Mouse (Mus musculus): ENCODE results near the gene Crhr2. TPM values are rescaled to one million over a fixed set of nuclear protein-coding genes. Genes with fewer than 3 reads are reported as not detected.

Gene Crhr2
- polyA plus RNA-seq, 1 experiment, result 0.15 TPM

DNA sequence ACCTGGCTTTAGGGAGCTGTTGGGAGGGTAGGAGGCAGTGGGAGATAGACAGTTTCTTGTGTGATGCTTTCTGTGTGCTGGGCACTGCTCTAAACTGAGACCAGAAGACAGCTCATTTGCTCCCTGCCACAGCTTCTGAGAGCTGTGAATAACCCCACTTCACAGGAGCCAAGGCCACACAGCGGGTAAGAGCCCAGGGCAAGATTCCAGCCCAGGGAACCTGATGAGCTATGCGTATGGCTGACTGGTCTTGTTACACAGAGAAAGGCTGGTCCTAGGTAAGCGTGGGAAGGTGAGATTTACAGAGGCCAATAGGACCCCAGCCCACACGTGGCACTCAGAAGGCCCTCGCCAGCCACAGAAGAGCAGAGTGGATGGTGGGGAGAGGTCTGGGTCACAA, 6.2 kb downstream of the Crhr2 start:
- Histone ChIP-seq H3K4me3 (ENCODE audit: control insufficient read depth, low read depth, low read length) (no peak overlapping the region), H3K27me3 (ENCODE audit: control insufficient read depth, insufficient read depth, low read length) (no peaks in the 10 kb centered on the region), H3K27ac (ENCODE audit: control insufficient read depth, insufficient read depth, low read depth, low read length) (no peak overlapping the region), H3K36me3 (ENCODE audit: control insufficient read depth, insufficient read depth, low read length) (no peaks in the 10 kb centered on the region), H3K4me1 (ENCODE audit: control insufficient read depth, insufficient read depth, low read length) (no peaks in the 10 kb centered on the region)
- TF ChIP-seq POLR2A (IDR thresholded peaks at IDR 0.05; ENCODE audit: control insufficient read depth, low read depth, low read length) (no peak), CTCF (IDR thresholded peaks at IDR 0.05; ENCODE audit: control insufficient read depth, insufficient read depth, insufficient replicate concordance, low read depth, low read length) (no peak)

DNA sequence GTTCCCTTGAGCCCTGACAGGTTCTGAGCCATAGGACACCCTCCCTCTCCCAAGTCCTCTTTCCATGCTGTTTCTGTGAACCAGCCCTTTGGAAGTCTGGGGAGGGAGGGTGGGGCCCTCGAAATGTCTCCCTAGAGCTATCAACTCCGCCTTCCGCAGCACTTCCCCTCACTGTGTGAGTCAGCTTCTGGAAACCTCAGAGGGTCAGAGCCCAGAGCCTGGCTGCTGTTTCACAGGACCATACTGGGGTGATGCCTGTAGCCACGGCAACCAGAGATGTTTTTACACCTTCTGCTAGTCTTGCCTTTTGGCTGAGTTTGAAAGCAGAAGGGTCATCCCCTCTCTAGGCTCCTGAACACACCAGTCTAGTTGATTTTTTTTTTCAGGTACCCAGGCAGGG, 9.8 kb downstream of the Crhr2 start:
- H3K36me3 ChIP-seq (ENCODE audit: control insufficient read depth, insufficient read depth, low read length), result no peaks in the 10 kb centered on the region
- H3K4me3 ChIP-seq (ENCODE audit: control insufficient read depth, low read depth, low read length), result no peak overlapping the region
- TF ChIP-seq POLR2A (IDR thresholded peaks at IDR 0.05; ENCODE audit: control insufficient read depth, low read depth, low read length) (no peak), CTCF (IDR thresholded peaks at IDR 0.05; ENCODE audit: control insufficient read depth, insufficient read depth, insufficient replicate concordance, low read depth, low read length) (no peak)
- H3K27ac ChIP-seq (ENCODE audit: control insufficient read depth, insufficient read depth, low read depth, low read length), result no peak overlapping the region
- H3K27me3 ChIP-seq (ENCODE audit: control insufficient read depth, insufficient read depth, low read length), result no peaks in the 10 kb centered on the region
- H3K4me1 ChIP-seq (ENCODE audit: control insufficient read depth, insufficient read depth, low read length), result no peaks in the 10 kb centered on the region

DNA sequence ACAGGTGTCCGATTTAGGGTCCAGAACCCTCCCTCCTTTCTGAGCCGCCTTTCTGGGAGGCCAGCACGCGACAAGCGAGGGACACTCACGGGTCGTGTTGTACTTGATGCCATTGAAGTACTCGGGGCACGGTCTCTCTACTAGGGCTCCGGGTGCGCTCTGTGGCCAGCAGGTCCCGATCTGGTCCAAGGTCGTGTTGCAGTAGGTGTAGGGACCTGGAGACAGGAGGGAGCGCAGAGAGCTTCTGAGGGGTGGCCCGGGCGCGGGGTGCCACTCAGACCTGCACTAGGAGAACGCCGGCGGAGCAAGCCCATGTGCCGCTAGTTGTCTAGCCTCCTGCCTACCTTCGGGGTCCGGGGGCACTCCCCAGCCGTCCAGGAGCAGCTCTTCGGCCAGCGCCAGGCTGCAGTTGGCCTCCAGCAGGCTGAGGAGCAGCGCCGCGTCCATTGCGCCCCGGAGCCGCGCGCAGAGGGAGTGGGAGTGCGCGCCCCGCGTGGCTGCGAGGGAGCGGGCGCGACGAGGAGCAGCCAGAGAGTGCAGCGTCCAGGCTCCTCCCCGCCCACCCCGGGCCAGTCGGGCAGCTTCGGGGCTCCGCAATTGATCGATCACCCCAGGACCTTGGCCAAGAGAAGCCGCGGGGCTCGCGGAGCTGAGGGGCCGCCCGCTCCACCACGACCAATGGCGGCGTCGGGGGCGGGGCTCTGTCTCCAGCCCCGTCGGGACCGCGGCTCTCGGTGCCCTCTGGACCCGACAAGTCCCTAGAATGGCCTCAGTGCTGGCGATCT, 15.3 kb downstream of the Crhr2 start:
- H3K4me3 ChIP-seq (ENCODE audit: control insufficient read depth, low read depth, low read length), result peak overlapping the region; percentile 61
- H3K27ac ChIP-seq (ENCODE audit: control insufficient read depth, insufficient read depth, low read depth, low read length), result no peak overlapping the region
- TF ChIP-seq POLR2A (IDR thresholded peaks at IDR 0.05; ENCODE audit: control insufficient read depth, low read depth, low read length) (no peak), CTCF (IDR thresholded peaks at IDR 0.05; ENCODE audit: control insufficient read depth, insufficient read depth, insufficient replicate concordance, low read depth, low read length) (no peak)

DNA sequence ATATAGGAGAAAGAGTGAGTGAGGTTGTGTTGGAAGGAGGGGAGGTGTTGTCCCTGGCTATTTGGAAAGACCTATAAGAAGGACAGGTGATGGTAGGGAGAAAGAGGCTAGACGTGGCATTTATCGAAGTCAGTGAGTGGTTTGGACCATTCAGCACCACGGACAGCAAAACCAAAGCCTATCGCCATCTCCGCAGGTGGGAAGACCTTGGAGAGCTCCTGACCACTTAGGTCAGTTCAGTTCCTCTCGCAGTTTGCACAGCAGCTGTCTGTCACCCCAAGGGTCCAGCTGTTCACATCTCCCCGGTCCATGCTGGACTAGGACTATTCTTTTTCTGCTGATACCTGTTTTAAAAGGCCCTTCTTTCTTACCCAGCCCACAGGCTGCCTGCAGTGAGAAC, 24.5 kb downstream of the Crhr2 start:
- H3K27me3 ChIP-seq (ENCODE audit: control insufficient read depth, insufficient read depth, low read length), result no peaks in the 10 kb centered on the region
- no peak overlapping the region for H3K4me3 ChIP-seq (ENCODE audit: control insufficient read depth, low read depth, low read length)
- no peaks in the 10 kb centered on the region for H3K36me3 ChIP-seq (ENCODE audit: control insufficient read depth, insufficient read depth, low read length)
- H3K4me1 ChIP-seq (ENCODE audit: control insufficient read depth, insufficient read depth, low read length), result no peaks in the 10 kb centered on the region
- TF ChIP-seq POLR2A (IDR thresholded peaks at IDR 0.05; ENCODE audit: control insufficient read depth, low read depth, low read length) (no peak), CTCF (IDR thresholded peaks at IDR 0.05; ENCODE audit: control insufficient read depth, insufficient read depth, insufficient replicate concordance, low read depth, low read length) (no peak)
- H3K27ac ChIP-seq (ENCODE audit: control insufficient read depth, insufficient read depth, low read depth, low read length), result no peak overlapping the region

More for the DNA sequence above, 15.3 kb downstream of the Crhr2 start:
- Histone ChIP-seq H3K4me1 (ENCODE audit: control insufficient read depth, insufficient read depth, low read length) (peaks cover 10% of the 10 kb centered on the region), H3K27me3 (ENCODE audit: control insufficient read depth, insufficient read depth, low read length) (no peaks in the 10 kb centered on the region), H3K36me3 (ENCODE audit: control insufficient read depth, insufficient read depth, low read length) (no peaks in the 10 kb centered on the region)

DNA sequence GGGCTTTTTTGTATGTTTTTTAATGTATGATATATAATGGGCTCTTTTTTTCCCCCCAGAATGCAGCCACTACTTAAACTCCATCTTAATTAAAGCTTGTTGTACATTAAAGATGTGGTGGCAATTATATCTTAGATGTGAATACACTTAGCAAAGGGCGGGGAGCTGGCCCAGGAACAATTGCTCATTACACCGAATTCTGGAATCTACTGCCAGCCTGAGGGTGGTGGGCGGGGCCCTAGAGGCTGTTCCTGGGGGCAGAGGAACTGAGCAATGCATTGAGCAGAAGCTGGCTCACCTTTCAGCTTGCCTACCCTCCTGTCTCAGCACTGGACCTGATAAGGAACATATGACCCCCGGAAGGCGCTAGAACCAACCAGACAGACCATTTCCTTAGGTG, 34.2 kb downstream of the Crhr2 start:
- no peak overlapping the region for H3K27ac ChIP-seq (ENCODE audit: control insufficient read depth, insufficient read depth, low read depth, low read length)
- H3K36me3 ChIP-seq (ENCODE audit: control insufficient read depth, insufficient read depth, low read length), result no peaks in the 10 kb centered on the region
- no peaks in the 10 kb centered on the region for H3K4me1 ChIP-seq (ENCODE audit: control insufficient read depth, insufficient read depth, low read length)
- TF ChIP-seq POLR2A (IDR thresholded peaks at IDR 0.05; ENCODE audit: control insufficient read depth, low read depth, low read length) (no peak), CTCF (IDR thresholded peaks at IDR 0.05; ENCODE audit: control insufficient read depth, insufficient read depth, insufficient replicate concordance, low read depth, low read length) (no peak)
- no peak overlapping the region for H3K4me3 ChIP-seq (ENCODE audit: control insufficient read depth, low read depth, low read length)
- H3K27me3 ChIP-seq (ENCODE audit: control insufficient read depth, insufficient read depth, low read length), result no peaks in the 10 kb centered on the region

DNA sequence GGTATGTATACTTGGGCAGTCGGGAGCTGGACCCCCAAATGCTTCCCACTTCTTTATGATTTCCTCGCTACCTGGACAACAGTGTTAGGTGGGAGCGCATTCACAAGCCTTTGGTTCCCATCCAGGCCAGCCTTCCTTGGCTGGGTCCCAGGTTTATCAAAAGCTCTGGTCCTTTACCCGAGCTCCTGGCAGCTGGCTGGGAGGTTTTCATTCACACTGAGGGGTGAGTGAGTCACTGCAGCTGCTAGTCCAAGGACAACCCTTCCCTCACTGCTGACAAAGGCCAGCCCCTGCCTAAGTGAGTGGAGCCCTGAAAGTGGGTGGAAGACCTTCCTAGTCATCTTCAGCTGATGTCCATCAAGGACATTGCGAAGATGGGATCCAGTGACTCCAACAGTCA, 34.8 kb downstream of the Crhr2 start:
- no peaks in the 10 kb centered on the region for H3K4me1 ChIP-seq (ENCODE audit: control insufficient read depth, insufficient read depth, low read length)
- H3K36me3 ChIP-seq (ENCODE audit: control insufficient read depth, insufficient read depth, low read length), result no peaks in the 10 kb centered on the region
- no peak overlapping the region for H3K4me3 ChIP-seq (ENCODE audit: control insufficient read depth, low read depth, low read length)
- H3K27ac ChIP-seq (ENCODE audit: control insufficient read depth, insufficient read depth, low read depth, low read length), result no peak overlapping the region
- H3K27me3 ChIP-seq (ENCODE audit: control insufficient read depth, insufficient read depth, low read length), result no peaks in the 10 kb centered on the region
- TF ChIP-seq POLR2A (IDR thresholded peaks at IDR 0.05; ENCODE audit: control insufficient read depth, low read depth, low read length) (no peak), CTCF (IDR thresholded peaks at IDR 0.05; ENCODE audit: control insufficient read depth, insufficient read depth, insufficient replicate concordance, low read depth, low read length) (no peak)

DNA sequence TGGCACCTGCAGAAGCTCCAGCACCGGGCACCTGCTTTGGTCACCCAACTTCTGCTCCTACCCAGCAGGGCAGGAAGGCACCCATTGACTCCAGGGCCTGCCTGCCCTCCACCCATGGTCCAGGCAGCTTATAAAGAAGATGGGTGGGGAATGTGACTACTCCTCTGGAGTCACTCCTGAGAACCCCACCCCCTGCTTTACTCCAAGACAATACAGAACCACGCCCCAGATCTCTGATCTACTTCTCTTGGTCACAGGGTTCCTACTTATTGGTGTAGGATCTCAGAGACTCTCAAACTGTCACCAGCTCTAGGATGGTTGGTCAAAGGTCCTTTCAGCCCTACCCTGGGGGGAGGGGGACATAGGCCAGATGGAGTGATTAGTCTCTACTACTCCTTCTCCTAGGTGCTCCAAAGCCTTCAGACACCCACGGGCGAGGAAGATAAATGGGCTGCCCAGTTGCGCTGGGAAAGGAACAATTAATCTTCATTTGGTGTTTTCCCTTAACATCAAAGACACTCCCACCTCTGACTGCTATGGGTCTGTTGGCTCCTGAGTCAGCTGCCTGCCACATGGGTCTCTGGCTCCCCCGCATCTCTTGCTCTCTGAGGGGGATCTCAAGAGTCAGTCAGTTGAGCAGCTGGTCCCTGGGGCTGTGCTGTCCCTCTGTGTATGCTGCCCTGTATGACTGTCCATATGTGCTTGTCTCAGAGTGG, 39.2 kb downstream of the Crhr2 start:
- Histone ChIP-seq H3K27ac (ENCODE audit: control insufficient read depth, insufficient read depth, low read depth, low read length) (no peak overlapping the region), H3K36me3 (ENCODE audit: control insufficient read depth, insufficient read depth, low read length) (no peaks in the 10 kb centered on the region), H3K27me3 (ENCODE audit: control insufficient read depth, insufficient read depth, low read length) (no peaks in the 10 kb centered on the region), H3K4me3 (ENCODE audit: control insufficient read depth, low read depth, low read length) (no peak overlapping the region), H3K4me1 (ENCODE audit: control insufficient read depth, insufficient read depth, low read length) (no peaks in the 10 kb centered on the region)
- TF ChIP-seq CTCF (IDR thresholded peaks at IDR 0.05; ENCODE audit: control insufficient read depth, insufficient read depth, insufficient replicate concordance, low read depth, low read length) (no peak), POLR2A (IDR thresholded peaks at IDR 0.05; ENCODE audit: control insufficient read depth, low read depth, low read length) (no peak)

Data from testis, adult 2 months (tissue).